Mouse (Mus musculus) E14TG2a.4 (cell line): ENCODE results near the gene Eef2.

Experiments
- CTCF ChIP-seq: conservative IDR thresholded peaks from 2 replicates; pipeline ENCODE4 v1.5.1; 2014; ENCODE audit warnings: low read length
- NANOG ChIP-seq: IDR thresholded peaks from 2 replicates; pipeline ENCODE4 v1.6.1; 2014; ENCODE audit warnings: borderline replicate concordance, low read length, mixed read lengths

DNA sequence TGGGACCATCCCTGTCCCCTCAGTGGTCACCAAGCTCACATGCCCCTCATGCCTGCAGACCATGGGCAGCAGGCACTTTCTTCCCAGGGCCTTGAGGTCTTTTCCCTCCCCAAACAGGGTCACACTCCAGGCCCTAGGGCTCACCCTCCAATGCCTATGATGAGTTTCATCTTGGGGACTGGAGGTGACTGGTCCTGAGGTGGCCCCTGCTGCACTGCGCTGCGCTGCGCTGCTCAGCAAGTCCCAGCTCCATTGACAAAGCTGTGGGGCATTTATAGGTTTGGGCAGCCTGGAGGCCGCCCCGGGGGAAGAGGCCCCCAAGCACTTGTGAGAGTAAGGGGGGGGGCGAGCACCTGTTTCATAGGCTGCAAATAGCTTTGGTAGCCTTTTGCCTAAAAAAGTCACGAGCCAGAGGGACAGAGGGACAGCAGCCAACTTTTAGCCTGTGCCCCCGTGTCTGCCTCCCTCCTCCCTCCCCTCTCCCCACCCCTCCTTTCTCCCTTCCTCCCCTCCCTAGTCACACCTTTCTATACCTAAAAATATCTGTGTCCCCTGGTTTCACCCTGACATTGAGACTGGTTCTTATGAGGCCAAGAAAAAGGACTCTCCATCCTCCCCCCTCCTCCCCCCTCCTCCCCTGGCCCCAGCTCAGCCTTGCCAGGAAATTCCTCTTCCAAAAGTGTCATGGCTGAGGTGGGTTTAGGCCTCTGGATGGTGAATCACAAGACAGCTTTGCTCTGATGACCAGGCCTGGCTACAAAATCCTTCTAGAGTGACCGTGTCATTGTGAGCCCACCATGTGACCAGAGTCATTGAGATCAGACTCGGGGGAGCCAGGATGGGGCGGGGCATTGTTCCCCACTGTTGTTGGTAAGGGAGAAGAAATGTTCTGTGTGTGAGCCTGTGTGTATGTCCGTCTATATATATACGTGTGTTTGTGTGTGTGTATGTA is 25.7 kb downstream of the Eef2 start, which contains the start of gene Nmrk2:
- TF ChIP-seq CTCF (no peak), NANOG (no peak)
